Mouse (Mus musculus): ENCODE results near the gene Tmc7.

Gene Tmc7

DNA sequence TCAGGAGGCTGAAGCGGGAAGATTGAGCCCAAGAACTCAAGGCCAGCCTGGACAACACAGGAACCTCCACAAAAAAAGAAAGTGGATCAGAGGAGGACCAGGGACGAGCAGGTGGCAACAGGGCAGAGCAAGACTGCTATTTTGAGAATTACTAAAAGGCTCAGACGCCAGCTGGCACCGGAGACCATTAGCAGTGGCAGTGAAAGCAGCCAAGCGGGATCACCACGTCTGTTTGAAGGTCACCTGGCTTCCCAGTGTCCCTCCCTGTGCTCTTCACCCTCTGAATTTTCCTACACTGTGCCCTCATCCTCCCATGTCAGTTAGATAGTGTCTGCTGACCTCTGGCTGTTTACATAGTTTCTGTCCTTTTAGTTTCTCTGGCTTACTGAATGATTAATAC is 1.3 kb upstream of the Tmc7 start:
- no peak for DNase-seq (ENCODE audit: low spot score)

- no peak for DNase-seq (ENCODE audit: low spot score)
Measured at GRCm38 (mm10) chr7:118584926-118585325, 390 bp upstream of the Tmc7 start.

- no peak for DNase-seq (ENCODE audit: low spot score)
Measured at GRCm38 (mm10) chr7:118583821-118584220, 715 bp downstream of the Tmc7 start.

DNA sequence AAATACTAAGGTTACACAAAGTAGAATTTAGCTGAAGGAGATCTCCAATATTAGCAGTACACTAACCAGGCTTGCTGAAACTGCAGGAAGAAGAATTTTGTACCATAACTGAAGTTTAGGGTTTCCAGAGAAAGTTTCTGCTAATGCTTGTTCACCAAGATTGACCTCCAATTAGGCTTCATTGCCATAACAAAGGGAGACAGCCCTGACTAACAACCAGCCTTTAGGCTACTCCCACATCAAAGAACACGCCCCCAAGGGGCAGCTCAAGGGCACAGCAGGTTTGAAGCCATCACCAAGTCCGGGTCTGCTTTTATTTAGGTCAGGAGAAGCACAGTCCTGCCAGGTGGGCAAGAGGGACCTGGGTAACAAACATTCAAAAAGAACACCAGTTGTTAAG is 4.6 kb downstream of the Tmc7 start:
- DNase-seq (ENCODE audit: low spot score) = no peak

- DNase-seq (ENCODE audit: low spot score) = no peak
Measured at GRCm38 (mm10) chr7:118578269-118578668, 6.3 kb downstream of the Tmc7 start.

GRCm38 (mm10) chr7:118572039-118572438 is 12.5 kb downstream of the Tmc7 start:
- no peak for DNase-seq (ENCODE audit: low spot score)

DNA sequence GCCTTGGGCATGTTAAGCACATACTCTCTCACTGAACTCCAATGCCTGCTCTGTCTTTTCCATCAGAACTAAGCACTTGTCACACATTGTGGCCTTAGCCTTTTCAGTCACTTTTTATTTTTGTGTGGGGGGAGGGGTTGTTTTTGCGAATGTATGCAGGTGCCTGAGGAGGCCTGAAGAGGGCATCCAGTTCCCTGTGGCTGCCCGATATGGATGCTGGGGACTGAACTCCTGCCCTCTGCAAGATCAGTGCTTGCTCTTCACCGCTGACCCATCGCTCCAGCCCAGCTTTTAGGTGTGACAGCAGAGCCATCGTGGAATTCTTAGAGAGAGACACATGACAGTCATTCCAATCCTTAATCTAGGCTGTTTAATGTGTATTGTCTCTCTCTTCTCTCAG is 13.2 kb downstream of the Tmc7 start:
- no peak for DNase-seq (ENCODE audit: low spot score)

DNA sequence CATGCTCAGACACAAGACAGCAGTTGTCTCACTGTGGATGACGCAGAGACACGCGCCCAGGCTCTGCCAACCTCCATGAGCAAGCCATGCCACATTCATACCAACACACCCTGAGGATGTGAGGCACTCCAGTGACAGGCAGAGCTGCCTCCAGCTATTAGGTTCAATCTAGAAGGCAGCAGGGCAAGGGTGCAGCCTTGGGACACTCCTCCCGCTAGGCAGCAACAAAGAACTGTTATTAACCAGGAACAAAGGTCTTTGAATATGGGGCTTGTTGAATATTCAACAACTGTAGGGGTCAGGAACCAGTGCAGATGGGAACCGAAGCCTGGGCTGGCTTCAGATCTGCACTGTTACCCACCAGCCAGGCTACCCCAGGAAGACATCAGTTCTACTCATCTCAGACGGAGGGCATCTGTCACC is 15.4 kb downstream of the Tmc7 start:
- peak; percentile 38 for DNase-seq (ENCODE audit: low spot score)

DNA sequence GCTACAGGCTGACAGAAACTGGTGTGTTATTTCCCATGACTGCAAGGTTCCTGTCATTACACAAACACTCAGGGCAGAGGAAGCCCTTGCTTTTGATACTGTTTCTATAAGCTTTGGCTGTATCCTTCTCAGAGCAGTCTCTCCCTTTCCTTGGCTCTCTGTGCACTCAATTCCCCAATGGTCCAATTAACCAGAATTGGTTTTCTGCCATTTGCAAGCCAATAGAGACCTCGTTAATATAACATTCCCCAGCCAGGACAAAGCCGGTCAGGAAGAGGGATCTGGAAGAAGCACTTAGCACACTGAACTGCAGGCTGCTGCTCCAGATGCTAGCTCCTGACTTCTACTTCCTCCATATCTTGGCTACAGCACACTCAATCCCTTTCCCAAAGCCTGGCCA is 30.2 kb downstream of the Tmc7 start:
- no peak for DNase-seq (ENCODE audit: low spot score)

GRCm38 (mm10) chr7:118553881-118554280 is 30.7 kb downstream of the Tmc7 start:
- DNase-seq (ENCODE audit: low spot score) = no peak

GRCm38 (mm10) chr7:118547451-118547850 is 37.1 kb downstream of the Tmc7 start:
- DNase-seq (ENCODE audit: low spot score) = no peak

- no peak for DNase-seq (ENCODE audit: low spot score)
Measured at GRCm38 (mm10) chr7:118544128-118544527, 40.4 kb downstream of the Tmc7 start.

GRCm38 (mm10) chr7:118535076-118535475 is 49.5 kb downstream of the Tmc7 start:
- DNase-seq (ENCODE audit: low spot score) = no peak

DNA sequence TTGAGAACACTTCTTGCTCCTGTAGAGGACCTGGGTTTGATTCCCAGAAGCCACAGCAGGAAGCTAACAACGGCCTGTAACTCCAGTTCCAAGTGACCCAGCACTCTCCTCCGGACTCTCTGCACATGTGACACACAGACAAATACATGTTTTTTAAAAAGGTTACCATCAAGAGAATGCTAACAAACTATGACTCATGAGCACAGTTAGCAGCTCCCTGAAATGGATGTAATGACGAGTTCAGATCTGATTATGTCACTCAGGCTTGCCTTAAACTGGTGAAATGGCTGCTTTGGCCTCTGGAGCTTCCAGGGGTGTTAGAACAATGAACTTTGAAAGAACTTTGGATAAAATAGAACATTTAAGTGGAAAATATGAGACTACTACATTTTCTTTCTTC is 50.2 kb downstream of the Tmc7 start:
- DNase-seq (ENCODE audit: low spot score) = no peak

DNA sequence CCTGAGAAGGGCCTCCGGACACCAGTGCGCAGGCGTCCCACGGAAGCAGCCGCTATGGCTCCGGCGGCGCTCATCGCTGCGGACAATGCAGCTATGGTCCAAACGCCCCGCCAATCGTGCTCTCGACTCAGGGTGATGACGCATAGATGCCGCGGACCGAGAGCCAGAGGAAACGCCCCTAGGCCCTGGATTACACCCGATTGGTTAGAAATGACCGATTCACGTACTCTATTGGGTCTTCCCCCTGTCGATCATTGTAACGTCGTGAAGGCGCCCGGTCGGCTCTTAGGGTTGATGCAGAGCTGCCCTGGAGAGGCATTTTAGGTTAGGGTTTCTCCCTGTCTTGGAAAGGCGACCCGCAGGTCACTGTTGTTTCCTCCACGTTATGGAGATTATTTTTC is 51.4 kb downstream of the Tmc7 start, which contains the start of gene Coq7:
Gene Coq7 (minus strand): TSS at position 179 of the 401 bp plus-strand sequence.
- DNase-seq (ENCODE audit: low spot score) = peak; percentile 94

DNA sequence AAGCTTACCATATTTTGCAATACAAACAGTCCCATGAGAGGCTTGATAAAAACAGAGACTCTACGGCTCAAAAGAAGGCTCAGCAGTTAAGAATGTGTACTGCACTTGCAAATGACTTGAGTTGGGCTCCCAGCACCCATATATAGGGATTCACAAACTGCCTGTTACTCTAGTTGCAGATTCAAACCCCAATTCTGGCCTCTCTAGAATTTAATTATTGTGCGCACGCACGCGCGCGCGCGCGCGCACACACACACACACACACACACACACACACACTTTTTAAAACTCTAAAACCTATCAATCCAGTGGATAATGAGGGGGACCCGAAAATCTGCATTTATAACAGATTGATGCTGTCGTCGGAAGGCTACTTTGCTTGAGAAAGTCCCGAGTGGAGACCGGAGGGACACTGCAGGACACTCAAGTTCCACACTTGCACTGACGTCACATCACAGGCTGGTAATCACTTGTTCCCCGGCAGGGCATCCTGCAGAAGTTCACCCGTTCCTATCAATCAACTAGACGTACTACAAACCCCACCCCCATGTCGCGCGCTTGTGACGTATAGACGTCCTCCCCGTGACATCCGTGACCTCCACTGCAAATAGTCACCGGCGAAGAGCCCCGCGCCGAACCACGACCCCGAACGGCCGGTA is 51.9 kb downstream of the Tmc7 start:
- DNase-seq (ENCODE audit: low spot score) = peak; percentile 98

DNA sequence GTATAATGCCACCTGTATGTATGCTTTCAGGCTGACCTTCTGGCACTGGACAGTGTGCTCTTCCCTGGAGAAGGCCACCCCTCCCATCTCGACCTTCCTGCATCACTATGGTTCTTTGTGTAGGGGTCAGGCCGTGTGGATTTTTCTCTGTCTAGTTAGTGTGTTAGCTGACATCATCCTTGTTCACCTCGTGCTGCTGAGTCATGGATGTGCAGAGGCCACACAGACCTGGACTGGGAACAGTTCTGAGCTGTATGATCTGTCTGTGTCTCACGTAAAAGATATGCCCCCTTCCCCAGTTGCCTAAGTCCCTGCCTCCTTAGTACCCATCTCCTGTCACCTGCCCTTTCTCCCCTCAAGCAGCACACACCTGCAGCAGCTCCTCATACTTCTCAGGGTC is 57.6 kb downstream of the Tmc7 start:
- DNase-seq (ENCODE audit: low spot score) = no peak

GRCm38 (mm10) chr7:118522077-118522476 is 62.5 kb downstream of the Tmc7 start:
- no peak for DNase-seq (ENCODE audit: low spot score)

GRCm38 (mm10) chr7:118519661-118520060 is 64.9 kb downstream of the Tmc7 start:
- no peak for DNase-seq (ENCODE audit: low spot score)

- DNase-seq (ENCODE audit: low spot score) = peak; percentile 36
Measured at GRCm38 (mm10) chr7:118518687-118519086, 65.8 kb downstream of the Tmc7 start.

GRCm38 (mm10) chr7:118517819-118518218 is 66.7 kb downstream of the Tmc7 start:
- DNase-seq (ENCODE audit: low spot score) = no peak

DNA sequence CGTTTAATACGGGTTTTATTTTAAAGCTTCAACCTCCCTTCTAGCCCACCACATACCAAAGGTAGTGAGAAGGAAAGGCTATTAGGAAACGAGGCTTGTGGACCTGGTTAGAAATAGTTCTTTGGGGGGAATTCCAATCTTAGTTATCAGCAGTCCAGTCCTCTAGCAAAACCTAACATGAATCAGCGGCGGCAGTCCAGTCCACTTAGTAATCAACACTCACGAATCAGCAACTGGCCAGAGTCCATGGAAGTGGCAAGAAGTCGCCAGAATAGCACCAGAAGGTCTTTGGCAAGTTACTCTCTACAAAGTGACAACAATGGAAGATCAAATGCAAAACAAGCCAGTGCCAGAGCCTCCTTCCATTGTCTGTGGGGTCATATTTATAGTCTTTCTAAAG is 76.0 kb downstream of the Tmc7 start:
- no peak for DNase-seq (ENCODE audit: low spot score)

DNA sequence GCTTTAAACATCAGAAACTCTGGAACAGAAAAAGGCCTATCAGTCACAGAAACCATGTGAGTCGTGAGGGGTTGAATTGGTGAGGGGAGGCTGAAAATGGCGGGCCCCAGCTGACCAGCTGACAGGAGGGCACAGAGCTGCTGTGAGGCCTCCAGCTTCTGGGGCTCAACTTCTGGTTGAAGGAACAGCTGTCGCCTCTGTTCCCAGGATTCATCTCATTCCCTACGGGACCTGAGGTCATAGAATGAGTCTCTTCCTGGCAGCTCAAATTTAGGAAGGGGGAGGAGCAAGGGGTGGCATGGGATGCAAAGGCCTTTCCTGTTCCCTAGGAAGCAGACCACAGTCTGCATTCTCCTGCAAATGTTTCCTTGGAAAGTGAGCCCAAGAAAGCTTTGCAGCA is 80.7 kb downstream of the Tmc7 start:
- DNase-seq (ENCODE audit: low spot score) = no peak

DNA sequence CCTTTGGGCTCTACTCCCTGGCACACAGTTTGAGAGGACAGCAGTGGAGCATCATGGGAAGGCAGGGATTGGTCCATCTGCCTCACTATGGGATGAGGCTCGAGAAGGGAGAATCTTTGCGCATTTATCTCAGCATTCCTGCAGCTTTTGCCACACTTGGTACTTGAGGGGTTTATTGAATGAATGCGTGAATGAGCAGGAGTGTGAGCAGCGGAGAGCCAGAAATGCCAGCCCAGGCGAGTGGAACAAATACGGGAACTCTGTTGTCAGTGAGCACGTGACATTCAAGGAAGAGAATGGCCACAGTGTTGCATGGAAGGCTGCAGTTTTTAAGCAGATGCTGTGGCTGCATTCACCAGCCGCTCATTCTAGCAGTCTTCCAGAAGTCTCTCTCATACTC is 82.2 kb downstream of the Tmc7 start:
- DNase-seq (ENCODE audit: low spot score) = no peak

All from layer of hippocampus, adult 9-10 months (tissue).